Mouse (Mus musculus) embryonic fibroblast, embryonic 13.5 days (primary cell): ENCODE data around the gene Ptrh2. TPM values are rescaled to one million over a fixed set of nuclear protein-coding genes. Genes with fewer than 3 reads are reported as not detected.

Experiments used
- H3K27ac ChIP-seq: 2 replicates; pipeline ENCODE4 v1.5.1; 2012; ENCODE audit warnings: low read length, control low read depth, inconsistent platforms; ENCODE audit not compliant: insufficient read depth
- H3K4me1 ChIP-seq: 2 replicates; pipeline ENCODE4 v1.6.1; 2011; ENCODE audit warnings: low read length; ENCODE audit not compliant: control insufficient read depth, insufficient read depth
- H3K4me3 ChIP-seq: 2 replicates; pipeline ENCODE4 v1.5.1; 2011; ENCODE audit warnings: mild to moderate bottlenecking, control low read depth, low read length; ENCODE audit not compliant: insufficient read depth
- CTCF ChIP-seq: IDR thresholded peaks from 2 replicates; pipeline ENCODE4 v1.5.1; 2011; ENCODE audit warnings: mild to moderate bottlenecking, control low read depth, low read length, moderate library complexity, borderline replicate concordance; ENCODE audit not compliant: insufficient read depth
- POLR2A ChIP-seq: IDR thresholded peaks from 2 replicates; pipeline ENCODE4 v1.6.1; 2011; ENCODE audit warnings: low read depth, mild to moderate bottlenecking, control low read depth, low read length, moderate library complexity
- polyA plus RNA-seq: library from polyadenylated mRNA; stranded (reverse); fragments of >200 nt; gene quantifications from 2 replicates; pipeline ENCODE4 v1.2.4, GENCODE M21; 2011; ENCODE audit warnings: low read depth; ENCODE audit not compliant: missing spikeins, insufficient read length

The Ptrh2 gene
- 18.3 and 19.1 TPM in 2 replicates for polyA plus RNA-seq

- Histone ChIP-seq H3K27ac (peak within 1 kb of the TSS; percentile 79), H3K4me1 (peaks cover 10% of the 10 kb centered on the region; the same call in 1 of the 2 replicates), H3K4me3 (peak within 1 kb of the TSS; percentile 92)
- TF ChIP-seq CTCF: no peak
- TF ChIP-seq POLR2A: peak; percentile 70
These were observed at the start of gene Ptrh2, which contains the start of gene Vmp1 for GRCm38 (mm10) chr11:86683395-86684125. TSS of gene Ptrh2 (plus strand) at chr11:86683985. TSS of gene Vmp1 (minus strand) at chr11:86683836.

- TF ChIP-seq CTCF: no peak
- H3K27ac ChIP-seq: no peak overlapping the region
- H3K4me1 ChIP-seq: no peaks in the 10 kb centered on the region; the same call in 1 of the 2 replicates
- no peak overlapping the region for H3K4me3 ChIP-seq
These were observed 49.4 kb upstream of the Ptrh2 start for GRCm38 (mm10) chr11:86634396-86634795.

GRCm38 (mm10) chr11:86637697-86638096, 46.1 kb upstream of the Ptrh2 start:
- TF ChIP-seq CTCF (no peak), POLR2A (no peak)
- no peak overlapping the region for H3K27ac ChIP-seq
- 0 out of 2 replicates have a peak, but pooled peaks cover 2% of the 10 kb centered on the region for H3K4me1 ChIP-seq
- H3K4me3 ChIP-seq: no peak overlapping the region

- TF ChIP-seq CTCF (no peak), POLR2A (no peak)
- Histone ChIP-seq H3K27ac (peak overlapping the region; percentile 55), H3K4me3 (no peak overlapping the region), H3K4me1 (0 out of 2 replicates have a peak, but pooled peaks cover 3% of the 10 kb centered on the region)
These were observed 42.1 kb upstream of the Ptrh2 start for GRCm38 (mm10) chr11:86641714-86642113.

GRCm38 (mm10) chr11:86644553-86644952, 39.2 kb upstream of the Ptrh2 start:
- TF ChIP-seq CTCF (no peak), POLR2A (no peak)
- Histone ChIP-seq H3K4me1 (peaks cover 10% of the 10 kb centered on the region; the same call in 1 of the 2 replicates), H3K27ac (no peak overlapping the region), H3K4me3 (no peak overlapping the region)

GRCm38 (mm10) chr11:86646136-86646834, 37.5 kb upstream of the Ptrh2 start:
- TF ChIP-seq CTCF: no peak
- TF ChIP-seq POLR2A: peak; percentile 15; the same call in 1 of the 2 replicates
- Histone ChIP-seq H3K4me3 (no peak overlapping the region), H3K4me1 (peaks cover 13% of the 10 kb centered on the region), H3K27ac (peak overlapping the region; percentile 99)

- no peak overlapping the region for H3K4me3 ChIP-seq
- H3K4me1 ChIP-seq: peaks cover 12% of the 10 kb centered on the region
- H3K27ac ChIP-seq: peak overlapping the region; percentile 99
- TF ChIP-seq CTCF: no peak
- TF ChIP-seq POLR2A: no peak; the same call in 1 of the 2 replicates
These were observed 36.8 kb upstream of the Ptrh2 start for GRCm38 (mm10) chr11:86646885-86647459.

- H3K4me3 ChIP-seq: no peak overlapping the region
- no peak for TF ChIP-seq POLR2A
- TF ChIP-seq CTCF: no peak
- peaks cover 18% of the 10 kb centered on the region for H3K4me1 ChIP-seq
- H3K27ac ChIP-seq: peak overlapping the region; percentile 80
These were observed 35.9 kb upstream of the Ptrh2 start for GRCm38 (mm10) chr11:86647706-86648447.

- Histone ChIP-seq H3K4me1 (peaks cover 20% of the 10 kb centered on the region), H3K27ac (peak overlapping the region; percentile 100), H3K4me3 (no peak overlapping the region)
- TF ChIP-seq POLR2A (no peak), CTCF (no peak)
These were observed 34.2 kb upstream of the Ptrh2 start for GRCm38 (mm10) chr11:86649542-86649941.

GRCm38 (mm10) chr11:86650676-86651075, 33.1 kb upstream of the Ptrh2 start:
- H3K4me1 ChIP-seq: peaks cover 20% of the 10 kb centered on the region
- H3K4me3 ChIP-seq: no peak overlapping the region
- TF ChIP-seq POLR2A (peak; percentile 59), CTCF (no peak)
- peak overlapping the region; percentile 100 for H3K27ac ChIP-seq
